Mouse (Mus musculus): ENCODE measurements around the gene Pcdh8. TPM values are rescaled to one million over a fixed set of nuclear protein-coding genes. Genes with fewer than 3 reads are reported as not detected.

The Pcdh8 gene
- polyA plus RNA-seq, 1 experiment from 2014 or later = 35.7 TPM

DNA sequence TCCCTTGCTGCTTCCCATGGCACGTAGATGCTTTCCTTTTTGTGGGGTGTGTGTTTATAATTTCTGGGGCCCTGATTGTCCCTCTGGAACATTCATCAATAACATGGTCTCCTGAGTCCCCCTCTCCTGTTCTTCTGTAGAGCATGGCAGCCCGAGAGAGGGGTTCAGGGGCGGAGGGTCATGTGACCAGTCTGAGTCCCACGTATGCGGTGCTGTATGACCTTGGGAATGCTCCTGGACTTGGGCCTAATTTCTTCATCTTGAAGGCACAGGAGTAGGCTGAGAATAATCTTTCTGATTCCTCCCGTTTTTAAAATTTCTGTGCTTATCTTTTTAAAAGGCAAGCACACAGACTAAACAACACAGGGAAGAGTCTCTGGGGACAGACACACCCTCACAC lies 37.6 kb downstream of the Pcdh8 start:
- Histone ChIP-seq H3K9me3 (ENCODE audit: control insufficient read depth, low read length) (no peaks in the 10 kb centered on the region), H3K36me3 (ENCODE audit: control insufficient read depth, insufficient read depth, low read length) (no peaks in the 10 kb centered on the region), H3K27me3 (replicated peaks; ENCODE audit: control insufficient read depth, insufficient read depth, low read length) (no peaks in the 10 kb centered on the region), H3K27ac (ENCODE audit: low read depth, low read length) (no peak overlapping the region), H3K4me1 (ENCODE audit: control insufficient read depth, insufficient read depth, low read depth, low read length) (no peaks in the 10 kb centered on the region; the same call in 1 of the 2 replicates), H3K9ac (ENCODE audit: low read depth, low read length) (no peak overlapping the region), H3K4me3 (ENCODE audit: low read length) (no peak overlapping the region), H3K4me2 (ENCODE audit: low read length) (no peak overlapping the region)
- ATAC-seq = no peak
- 67% methylated on average over 6 of the region's 6 CpGs for WGBS

DNA sequence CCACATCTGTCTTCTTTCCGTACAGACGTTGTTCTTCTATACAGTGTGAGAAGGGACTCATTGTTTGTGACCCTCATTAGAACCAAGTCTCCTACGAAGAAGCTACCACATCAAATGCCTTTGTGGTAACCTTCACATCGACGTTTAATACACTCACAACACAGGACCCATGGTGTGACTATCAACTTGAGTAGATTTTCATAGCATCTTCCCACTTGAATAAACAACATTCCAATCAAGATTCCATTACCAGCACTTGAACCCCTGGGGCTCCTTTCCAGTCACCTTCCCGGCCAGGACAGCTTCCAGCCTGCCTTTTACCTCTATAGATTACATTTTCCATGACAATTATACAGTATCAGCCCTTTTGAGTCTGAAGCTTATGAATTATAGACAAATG lies 42.3 kb downstream of the Pcdh8 start:
- WGBS = 65% methylated on average over 6 of the region's 6 CpGs

DNA sequence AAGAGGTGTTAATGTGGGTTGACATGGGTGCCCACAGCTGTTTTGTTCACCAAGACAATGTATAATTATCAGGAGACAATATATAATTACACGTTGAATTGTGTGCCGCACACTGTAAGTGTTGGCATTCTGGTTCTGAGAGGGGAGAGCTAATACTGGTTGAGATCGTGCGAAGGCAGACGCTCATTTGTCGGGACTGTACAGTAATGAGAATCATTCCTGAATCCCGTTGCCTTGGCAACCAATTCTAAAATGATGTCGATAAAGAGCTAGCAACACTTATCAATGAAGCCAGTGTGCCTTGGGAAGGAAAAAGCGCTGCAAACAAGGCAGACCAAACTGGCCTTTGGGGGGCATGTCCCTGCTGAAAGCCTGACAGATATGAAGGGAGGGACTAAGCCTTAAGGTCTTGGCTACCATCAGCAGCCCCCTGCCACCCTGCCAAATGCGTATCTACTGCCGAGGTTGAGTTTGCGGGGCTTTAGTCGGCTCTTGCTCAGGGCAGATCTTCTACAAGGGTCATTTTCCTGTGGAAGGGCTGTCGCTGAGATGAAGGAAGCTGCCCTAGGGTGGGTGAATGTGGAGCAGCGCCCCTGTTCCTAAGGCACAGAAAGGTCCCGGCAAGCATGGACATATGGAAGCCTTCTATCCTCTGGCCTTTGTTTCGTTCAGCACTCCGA lies 47.0 kb downstream of the Pcdh8 start:
- 38% methylated on average over 18 of the region's 18 CpGs for WGBS
- H3K4me2 ChIP-seq (ENCODE audit: low read length) = no peak overlapping the region
- no peak overlapping the region for H3K9ac ChIP-seq (ENCODE audit: low read depth, low read length)
- H3K27me3 ChIP-seq (replicated peaks; ENCODE audit: control insufficient read depth, insufficient read depth, low read length) = no peaks in the 10 kb centered on the region
- H3K4me1 ChIP-seq (ENCODE audit: control insufficient read depth, insufficient read depth, low read depth, low read length) = peaks cover 9% of the 10 kb centered on the region
- H3K4me3 ChIP-seq (ENCODE audit: low read length) = no peak overlapping the region
- peak; percentile 91 for ATAC-seq
- H3K9me3 ChIP-seq (ENCODE audit: control insufficient read depth, low read length) = no peaks in the 10 kb centered on the region
- H3K36me3 ChIP-seq (ENCODE audit: control insufficient read depth, insufficient read depth, low read length) = no peaks in the 10 kb centered on the region
- H3K27ac ChIP-seq (ENCODE audit: low read depth, low read length) = peak overlapping the region; percentile 1

More for the DNA sequence above, 42.3 kb downstream of the Pcdh8 start:
- Histone ChIP-seq H3K27me3 (replicated peaks; ENCODE audit: control insufficient read depth, insufficient read depth, low read length) (no peaks in the 10 kb centered on the region), H3K27ac (ENCODE audit: low read depth, low read length) (no peak overlapping the region), H3K4me3 (ENCODE audit: low read length) (no peak overlapping the region), H3K4me1 (ENCODE audit: control insufficient read depth, insufficient read depth, low read depth, low read length) (peaks cover 4% of the 10 kb centered on the region; the same call in 1 of the 2 replicates), H3K4me2 (ENCODE audit: low read length) (no peak overlapping the region), H3K9me3 (ENCODE audit: control insufficient read depth, low read length) (no peaks in the 10 kb centered on the region), H3K9ac (ENCODE audit: low read depth, low read length) (no peak overlapping the region), H3K36me3 (ENCODE audit: control insufficient read depth, insufficient read depth, low read length) (no peaks in the 10 kb centered on the region)
- no peak for ATAC-seq

DNA sequence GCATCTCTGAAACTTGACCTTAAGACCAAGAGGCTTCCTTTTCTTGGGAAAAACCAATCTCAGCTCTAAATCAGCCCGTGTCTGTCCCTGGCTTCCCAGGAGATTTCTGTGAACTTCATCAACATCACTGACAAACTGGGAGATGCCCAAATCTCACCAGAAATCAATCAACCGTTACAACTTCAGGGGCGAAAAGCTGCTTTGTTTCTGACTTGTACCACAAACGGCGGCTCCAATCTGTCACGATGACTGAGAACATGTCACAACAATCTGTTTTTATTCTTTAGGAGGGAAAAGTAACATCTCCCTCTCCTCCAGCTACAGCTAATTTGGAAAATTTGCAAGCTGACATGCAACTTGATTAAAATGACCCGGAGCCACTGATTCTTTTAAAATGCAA lies 48.9 kb downstream of the Pcdh8 start:
- ATAC-seq = no peak
- no peak overlapping the region for H3K9ac ChIP-seq (ENCODE audit: low read depth, low read length)
- H3K27ac ChIP-seq (ENCODE audit: low read depth, low read length) = no peak overlapping the region
- H3K4me3 ChIP-seq (ENCODE audit: low read length) = no peak overlapping the region
- H3K4me1 ChIP-seq (ENCODE audit: control insufficient read depth, insufficient read depth, low read depth, low read length) = peaks cover 9% of the 10 kb centered on the region
- H3K27me3 ChIP-seq (replicated peaks; ENCODE audit: control insufficient read depth, insufficient read depth, low read length) = no peaks in the 10 kb centered on the region
- no peak overlapping the region for H3K4me2 ChIP-seq (ENCODE audit: low read length)
- H3K36me3 ChIP-seq (ENCODE audit: control insufficient read depth, insufficient read depth, low read length) = no peaks in the 10 kb centered on the region
- H3K9me3 ChIP-seq (ENCODE audit: control insufficient read depth, low read length) = no peaks in the 10 kb centered on the region
- 33% methylated on average over 7 of the region's 7 CpGs for WGBS

MicroRNA genes within 50 kb of the gene (microRNA counts, 519-probe panel; counts per million panel counts)
- 2,091 counts per million, percentile 36 among the panel's probes with 10 or more counts for microRNA mmu-miR-759

Small RNA genes within 50 kb of the gene (microRNA-seq; reads per million reads assigned to microRNA genes)
- gene Mir759 = not detected

Other genes starting within 250 kb of the Pcdh8 start
- gene Sugt1, start 183.6 kb downstream of the Pcdh8 start, polyA plus RNA-seq (2015; fragmentation: Nextera tagmentation; extraction: Ambion mirVana) = 91.2 and 98.6 TPM in 2 replicates
- gene Cnmd, start 109.1 kb downstream of the Pcdh8 start, polyA plus RNA-seq (2015; fragmentation: Nextera tagmentation; extraction: Ambion mirVana) = 2.8 and 6.9 TPM in 2 replicates
- 1.2 TPM in 2 replicates for gene Olfm4, start 212.8 kb upstream of the Pcdh8 start, polyA plus RNA-seq (2015; fragmentation: Nextera tagmentation; extraction: Ambion mirVana)